Mouse (Mus musculus) MEL (cell line): ENCODE results near the gene Adra2c.

ENCODE experiments used
- CTCF ChIP-seq, 3 experiments: IDR thresholded peaks in 2 of 3; conservative IDR thresholded peaks in 1 of 3; 2 replicates each; pipeline ENCODE4 v1.5.1; 2011 to 2012; ENCODE audit warnings: low read length in 3 of 3, low read depth in 2 of 3, mild to moderate bottlenecking in 2 of 3, improper control_type of control experiment in 1 of 3, inconsistent platforms in 1 of 3, mixed read lengths in 1 of 3, moderate library complexity in 1 of 3; ENCODE audit not compliant: control insufficient read depth in 1 of 3, insufficient read depth in 1 of 3, poor library complexity in 1 of 3, severe bottlenecking in 1 of 3
- GATA1 ChIP-seq: IDR thresholded peaks from 2 replicates; pipeline ENCODE4 v1.6.1; 2011; ENCODE audit warnings: low read depth, low read length, improper control_type of control experiment
- ZKSCAN1 ChIP-seq: IDR thresholded peaks from 2 replicates; pipeline ENCODE4 v1.6.1; 2012; ENCODE audit warnings: low read depth, mild to moderate bottlenecking, inconsistent platforms, low read length, improper control_type of control experiment, moderate library complexity

GRCm38 (mm10) chr5:35237757-35238156, 40.4 kb upstream of the Adra2c start:
- TF ChIP-seq CTCF (IDR thresholded peaks at IDR 0.05 in 2 of 3, conservative IDR thresholded peaks at IDR 0.05 in 1 of 3; ENCODE audit: control insufficient read depth in 1 of 3, insufficient read depth in 1 of 3, low read depth in 2 of 3, low read length in 3 of 3, poor library complexity in 1 of 3, severe bottlenecking in 1 of 3): no peak
- no peak for TF ChIP-seq ZKSCAN1
- no peak for TF ChIP-seq GATA1
